ENCODE assay signal across 11 mouse cellular contexts in the genomic region with DNA sequence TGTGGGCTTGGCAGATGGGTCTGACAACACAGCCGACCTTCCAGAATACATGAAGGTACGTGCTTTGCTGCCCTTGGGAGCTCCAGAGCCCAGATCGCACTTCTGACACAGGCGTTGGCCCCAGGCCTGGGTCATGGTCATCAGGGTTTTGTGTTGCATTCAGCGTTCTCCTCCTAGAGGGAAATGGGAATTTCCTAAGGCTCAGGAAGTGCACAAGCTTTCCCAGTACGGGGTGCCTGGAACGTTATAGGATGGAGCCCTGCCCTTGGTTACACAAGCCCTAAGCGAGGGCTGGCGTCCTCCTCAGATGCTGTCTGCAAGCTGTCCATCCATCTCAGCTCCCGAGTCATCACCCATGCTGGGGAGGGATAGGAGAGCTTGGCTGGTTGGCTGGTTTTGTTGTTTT. TPM values are rescaled to one million over a fixed set of nuclear protein-coding genes. Genes with fewer than 3 reads are reported as not detected.
DNase-seq lines count a peak whose midpoint lies in the region; ATAC-seq and TF ChIP-seq lines count a peak whose summit lies in the region.
"Had no signal": no experiment of that assay in that cellular context is flagged by ENCODE, and none has a peak within 500 bp of the region (broad histone marks: within the 10 kb centered on the region; RNA-seq: fewer than 3 reads in every experiment).

No protein-coding gene starts in this region.

- H3K36me3 ChIP-seq in intestine, postnatal 0 days (ENCODE audit: control insufficient read depth, insufficient read depth), result no peaks in the 10 kb centered on the region

- peak overlapping the region; percentile 87 for H3K27ac ChIP-seq in bone marrow, adult 2 months (ENCODE audit: control insufficient read depth, insufficient read depth, low read depth, low read length, poor library complexity)
- H3K27ac ChIP-seq in intestine, postnatal 0 days (ENCODE audit: low read depth, low read length), result no peak overlapping the region
- H3K27ac ChIP-seq: liver, embryonic 14.5 days had no signal

- H3K4me1 ChIP-seq in bone marrow, adult 2 months (ENCODE audit: control insufficient read depth, insufficient read depth, low read length), result peaks cover 38% of the 10 kb centered on the region
- 0 out of 2 replicates have a peak, but pooled peaks cover 9% of the 10 kb centered on the region for H3K4me1 ChIP-seq in intestine, postnatal 0 days (replicated peaks; ENCODE audit: control insufficient read depth, insufficient read depth, low read length)

- ATAC-seq in intestine, postnatal 0 days, result no peak

- DNase-seq in kidney, postnatal 14 days, result peak; percentile 51
- no peak for DNase-seq in kidney, postnatal 4 days
- peak; percentile 66 to 73 for DNase-seq in cerebellum, postnatal 25 days
- DNase-seq in heart, postnatal 10 days, result peak; percentile 68 to 69
- no peak for DNase-seq in natural killer cell, adult 2 months (ENCODE audit: low spot score in 2 of 2)
- no peak for DNase-seq in embryo, embryonic 10.5 days (ENCODE audit: low spot score)
- DNase-seq: right cerebral cortex, postnatal 4 days had no signal

- TF ChIP-seq CTCF in bone marrow, adult 2 months (IDR thresholded peaks at IDR 0.05; ENCODE audit: control insufficient read depth, insufficient read depth, low read length), result no peak
- TF ChIP-seq CTCF in intestine, postnatal 0 days (IDR thresholded peaks at IDR 0.05; ENCODE audit: low read depth), result no peak

- WGBS in bone marrow, adult 2 months, result 74% methylated on average over 10 of the region's 10 CpGs
- WGBS in intestine, postnatal 0 days, result 77% methylated on average over 10 of the region's 10 CpGs

- intact Hi-C loops in heart, postnatal 10 days (cut with DNase I), result loop anchor here (2.0 kb wide), 1 partner anchor 16 kb away; no protein-coding TSS in a partner anchor

- no peak overlapping the region for H3K4me3 ChIP-seq in bone marrow, adult 2 months (replicated peaks; ENCODE audit: control insufficient read depth, low read depth, low read length)
- H3K4me3 ChIP-seq in intestine, postnatal 0 days (ENCODE audit: low read depth, low read length), result no peak overlapping the region
- H3K4me3 ChIP-seq: myocyte had no signal

- no peaks in the 10 kb centered on the region for H3K27me3 ChIP-seq in intestine, postnatal 0 days (replicated peaks; ENCODE audit: control insufficient read depth, insufficient read depth, low read length)

- H3K9me3 ChIP-seq in intestine, postnatal 0 days (ENCODE audit: control insufficient read depth), result no peaks in the 10 kb centered on the region

- H3K9ac ChIP-seq in intestine, postnatal 0 days (ENCODE audit: low read depth, low read length), result no peak overlapping the region
- H3K9ac ChIP-seq: liver, embryonic 14.5 days had no signal

- H3K4me2 ChIP-seq in intestine, postnatal 0 days (replicated peaks; ENCODE audit: low read depth), result no peak overlapping the region

- no peak for TF ChIP-seq POLR2A in bone marrow, adult 2 months (IDR thresholded peaks at IDR 0.05; ENCODE audit: borderline replicate concordance, control insufficient read depth, low read depth, low read length)

RNA-seq across cellular contexts. Expression of a gene that starts 23.2 kb away (rescaled TPM):
- polyA plus RNA-seq in bone marrow, adult 2 months (2011; ENCODE audit: insufficient read depth, insufficient read length, low replicate concordance, missing spikeins), result 14.6 and 24.0 TPM in 2 replicates
- total RNA-seq in heart, postnatal 10 days (2021), result 10 to 100 TPM; 59.7 to 65.1 TPM
- polyA plus RNA-seq in intestine, postnatal 0 days (2015; fragmentation: Nextera tagmentation; extraction: Ambion mirVana), result 12.0 and 12.4 TPM in 2 replicates

Comparison
In these comparisons a context has a peak if more than half of its experiments do, and no peak if none do; other contexts are left out.
1. DNase-seq: peak in kidney, postnatal 14 days (single experiment), cerebellum, postnatal 25 days (2 of 2) and heart, postnatal 10 days (2 of 2); none in kidney, postnatal 4 days (0 of 2), natural killer cell, adult 2 months (0 of 2) and embryo, embryonic 10.5 days (single experiment).